Mouse (Mus musculus): Measurements from ENCODE around the gene Gm43517.
A peak's percentile ranks its signal among the peaks of the same experiment; 100 is the strongest.

The Gm43517 gene

DNA sequence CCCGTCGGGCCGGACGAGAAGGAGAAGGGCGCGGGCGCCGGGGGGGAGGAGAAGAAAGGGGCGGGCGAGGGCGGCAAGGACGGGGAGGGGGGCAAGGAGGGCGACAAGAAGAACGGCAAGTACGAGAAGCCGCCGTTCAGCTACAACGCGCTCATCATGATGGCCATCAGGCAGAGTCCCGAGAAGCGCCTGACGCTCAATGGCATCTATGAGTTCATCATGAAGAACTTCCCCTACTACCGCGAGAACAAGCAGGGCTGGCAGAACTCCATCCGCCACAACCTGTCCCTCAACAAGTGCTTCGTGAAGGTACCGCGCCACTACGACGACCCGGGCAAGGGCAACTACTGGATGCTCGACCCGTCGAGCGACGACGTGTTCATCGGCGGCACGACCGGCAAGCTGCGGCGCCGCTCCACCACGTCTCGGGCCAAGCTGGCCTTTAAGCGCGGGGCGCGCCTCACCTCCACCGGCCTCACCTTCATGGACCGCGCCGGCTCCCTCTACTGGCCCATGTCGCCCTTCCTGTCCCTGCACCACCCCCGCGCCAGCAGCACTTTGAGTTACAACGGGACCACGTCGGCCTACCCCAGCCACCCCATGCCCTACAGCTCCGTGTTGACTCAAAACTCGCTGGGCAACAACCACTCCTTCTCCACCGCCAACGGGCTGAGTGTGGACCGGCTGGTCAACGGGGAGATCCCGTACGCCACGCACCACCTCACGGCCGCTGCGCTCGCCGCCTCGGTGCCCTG lies at the start of gene Gm43517:
Gene Gm43517 (plus strand): TSS at position 299 of the 755 bp plus-strand sequence.
- peak in 1 of 2 experiments; percentile 14 for DNase-seq

DNA sequence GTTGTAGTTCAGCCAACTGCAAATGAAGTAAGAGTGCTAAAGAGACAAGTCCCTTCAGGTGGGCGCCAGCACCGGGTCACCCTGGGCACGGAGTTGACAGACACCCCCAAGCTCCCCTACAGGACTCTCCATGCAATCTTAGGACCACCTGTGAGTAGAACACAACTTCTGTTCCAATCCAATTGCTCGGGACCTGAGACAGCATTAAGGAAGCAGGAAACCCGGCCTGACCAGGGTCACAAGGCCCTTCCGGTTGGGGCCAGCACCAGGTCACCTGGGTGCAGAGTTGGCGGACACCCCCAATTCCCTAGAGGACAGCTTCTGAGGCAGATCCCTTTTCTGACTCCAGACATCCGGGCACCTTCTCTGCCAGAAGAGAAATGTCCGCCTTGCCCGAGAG lies 35.3 kb upstream of the Gm43517 start:
- DNase-seq, result no peak

DNA sequence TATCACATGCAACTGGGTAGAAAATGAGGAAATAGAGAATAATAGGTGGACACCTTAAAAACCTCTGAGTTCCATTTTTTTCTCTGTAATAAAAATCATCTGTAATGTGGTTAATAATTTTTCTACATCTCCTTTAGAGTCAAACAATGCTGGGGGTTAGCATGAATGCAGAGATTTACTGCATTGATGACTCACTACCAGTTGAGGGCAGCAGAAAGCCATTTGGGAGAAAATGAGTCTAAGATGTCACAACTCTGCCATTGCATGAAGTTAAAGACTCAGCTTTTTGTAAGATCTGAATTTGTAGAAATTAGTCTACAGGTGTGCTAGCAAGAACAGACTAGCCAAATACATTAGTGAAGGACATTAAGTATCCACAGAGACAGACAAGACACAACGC lies 16.0 kb upstream of the Gm43517 start:
- DNase-seq, result no peak

DNA sequence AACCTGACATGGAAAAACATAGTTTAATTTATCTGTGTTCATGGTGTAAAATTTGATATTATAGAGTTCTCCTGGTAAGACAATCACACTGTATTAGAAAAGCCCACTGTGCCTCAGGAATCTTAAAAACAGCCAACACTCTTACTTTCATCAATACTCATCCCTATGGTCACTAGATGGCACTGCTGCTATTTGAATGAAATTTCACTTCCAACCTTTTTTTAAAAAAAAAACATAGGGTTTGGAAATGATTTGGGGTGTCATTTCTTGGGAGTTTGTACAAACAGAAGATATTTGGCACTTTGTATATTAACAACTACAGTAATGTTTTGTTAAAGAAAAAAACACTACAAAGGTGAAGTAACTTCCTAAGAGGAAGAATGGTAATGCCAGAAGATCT lies 12.8 kb upstream of the Gm43517 start:
- no peak for DNase-seq

DNA sequence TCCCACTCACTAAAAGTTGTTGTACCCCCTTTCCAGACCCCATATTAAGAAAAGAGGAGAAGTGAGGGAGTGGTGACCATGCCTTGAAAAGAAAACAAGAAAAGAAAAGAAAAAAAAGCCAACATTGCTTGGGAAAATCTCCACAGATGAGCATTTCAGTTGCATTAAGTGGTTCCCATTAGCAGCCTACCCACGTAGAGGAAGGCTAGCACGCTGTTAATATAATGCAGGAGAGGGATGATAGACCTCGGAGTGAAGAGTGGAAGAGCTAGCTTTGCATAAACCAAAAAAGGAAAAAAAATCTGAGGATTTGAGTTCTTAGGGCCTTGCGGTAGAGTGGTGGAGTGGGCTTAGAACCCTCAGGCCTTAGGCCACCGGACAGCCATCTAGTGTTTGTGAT lies 11.8 kb upstream of the Gm43517 start:
- DNase-seq, result no peak

- no peak for DNase-seq
These were observed 11.0 kb upstream of the Gm43517 start for GRCm38 (mm10) chr12:49373821-49374605.

- no peak for DNase-seq
These were observed 10.4 kb upstream of the Gm43517 start for GRCm38 (mm10) chr12:49374606-49374995.

DNA sequence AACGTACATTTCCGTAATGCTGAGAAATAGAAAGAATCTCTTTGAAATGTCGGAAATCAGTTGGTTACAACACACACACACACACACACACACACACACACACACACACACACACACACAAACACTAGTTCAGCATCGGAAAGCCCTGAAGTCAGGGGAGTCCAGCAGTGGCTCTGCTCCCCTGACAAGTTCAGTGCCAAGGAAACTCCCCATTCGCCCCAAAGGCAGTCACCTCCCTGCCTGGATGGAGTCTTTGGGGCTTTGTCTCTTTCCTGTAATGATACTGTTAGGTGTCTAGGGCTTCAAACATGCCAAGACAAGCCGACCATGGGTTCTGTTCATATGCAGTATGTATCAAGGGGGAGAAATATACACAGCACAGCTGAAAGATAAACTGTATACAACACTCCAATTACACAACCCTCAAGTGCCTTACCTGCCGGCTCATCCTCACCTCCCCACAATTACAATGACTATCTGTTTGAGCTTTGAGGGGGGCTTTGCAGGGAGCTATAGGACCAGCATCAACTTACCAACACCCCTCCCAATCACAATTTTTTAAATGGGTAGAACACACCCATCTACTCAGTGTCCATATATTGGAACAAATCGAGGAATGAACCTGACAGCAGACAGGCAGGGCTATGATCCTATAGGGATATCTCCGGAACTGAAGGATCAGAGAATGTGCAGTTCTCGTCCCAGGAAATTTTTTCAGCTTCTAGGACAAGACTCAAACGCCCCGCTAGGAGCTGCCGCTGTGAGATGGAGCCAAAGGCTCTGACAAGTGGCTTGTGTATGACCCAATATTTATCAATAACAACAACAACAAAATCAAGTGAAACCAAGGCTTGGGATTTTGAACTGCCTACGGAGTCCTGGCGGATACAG lies 9.3 kb upstream of the Gm43517 start:
- DNase-seq, result no peak

GRCm38 (mm10) chr12:49376318-49376992 lies 8.5 kb upstream of the Gm43517 start:
- DNase-seq, result no peak

DNA sequence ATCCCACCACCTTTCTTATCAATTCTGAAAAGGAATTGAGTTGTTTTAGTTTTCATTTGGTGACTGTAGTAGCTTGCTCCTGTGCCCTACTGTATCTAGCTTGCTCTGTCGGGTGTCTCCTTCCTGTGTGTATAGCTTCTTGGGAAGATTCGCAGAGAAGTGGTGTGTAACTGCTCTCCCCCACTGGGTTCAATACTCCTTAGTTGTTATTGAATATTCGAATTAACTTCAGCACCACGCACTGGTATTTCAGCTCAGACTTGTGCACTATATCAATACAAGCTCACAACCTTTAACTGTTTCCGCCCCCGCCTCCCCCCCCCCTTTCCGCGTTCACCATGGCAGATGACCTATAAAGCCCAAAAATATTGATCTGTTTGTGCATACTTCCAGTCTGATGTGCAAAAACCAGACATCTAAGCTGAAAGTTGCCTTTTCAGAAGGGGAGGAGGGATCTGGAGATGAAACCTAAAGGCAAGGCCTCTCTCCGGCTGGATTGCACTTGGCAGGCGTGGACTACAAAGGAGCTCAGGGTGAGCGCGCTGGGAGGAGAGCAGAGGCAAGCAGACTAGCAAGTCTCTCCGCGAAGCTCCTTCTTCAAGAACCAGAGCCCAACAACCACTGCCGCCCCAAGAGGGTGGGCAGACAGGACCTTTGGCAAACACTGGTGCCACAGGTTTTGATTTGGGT lies 7.5 kb upstream of the Gm43517 start:
- no peak for DNase-seq

- DNase-seq, result no peak
These were observed 6.1 kb upstream of the Gm43517 start for GRCm38 (mm10) chr12:49378920-49379319.

GRCm38 (mm10) chr12:49379446-49379845 lies 5.5 kb upstream of the Gm43517 start:
- no peak for DNase-seq

GRCm38 (mm10) chr12:49380442-49380841 lies 4.5 kb upstream of the Gm43517 start:
- DNase-seq, result no peak

GRCm38 (mm10) chr12:49381031-49381525 lies 3.9 kb upstream of the Gm43517 start:
- DNase-seq, result no peak

- no peak for DNase-seq
These were observed 3.1 kb upstream of the Gm43517 start for GRCm38 (mm10) chr12:49381721-49382365.

DNA sequence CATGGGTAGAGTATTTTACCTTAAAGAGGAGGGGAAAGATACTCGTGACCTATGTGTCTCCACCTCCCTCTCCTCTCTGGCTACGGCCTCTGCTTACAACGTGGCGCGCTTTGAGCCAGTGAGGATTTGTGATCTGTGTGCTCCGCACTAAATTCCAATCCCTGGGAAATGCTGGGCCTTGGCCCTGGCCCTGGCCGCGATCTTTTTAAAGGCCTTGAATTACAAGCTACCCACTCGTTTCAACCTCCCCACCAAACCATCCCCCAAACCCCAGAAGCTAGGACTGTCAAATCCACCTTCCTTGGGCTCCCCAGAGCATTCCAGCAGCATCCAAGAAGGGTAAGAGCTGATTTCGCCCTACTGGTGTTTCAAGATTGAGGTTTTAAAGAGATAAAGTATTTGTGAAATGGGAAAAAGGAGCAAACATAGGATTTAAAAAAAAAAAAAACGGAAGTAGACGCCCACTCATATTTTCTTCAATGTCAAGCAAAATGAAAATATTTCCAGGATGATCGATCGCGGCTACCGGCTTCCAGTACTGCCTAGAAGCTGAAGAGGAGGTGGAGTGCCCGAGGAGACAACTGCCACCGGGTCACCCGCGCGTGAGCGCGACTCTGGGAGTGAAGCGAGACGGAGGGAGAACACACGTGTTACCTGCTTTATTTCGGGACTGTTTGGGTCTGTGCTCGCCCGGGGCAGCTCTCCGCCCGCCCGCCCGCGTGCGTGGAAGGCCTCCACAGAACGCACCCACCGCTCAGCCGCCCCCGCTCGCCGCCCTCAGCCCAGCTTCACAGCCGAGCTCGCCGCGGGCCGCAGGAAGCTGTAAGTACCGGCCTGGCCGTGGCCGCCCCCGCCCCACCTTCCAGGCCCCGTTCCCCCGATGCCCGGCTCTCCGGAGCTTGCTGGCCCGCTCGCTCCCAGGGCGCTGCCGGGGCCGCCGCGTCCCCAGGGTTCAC lies 2.1 kb upstream of the Gm43517 start, which contains the start of gene Foxg1:
Gene Foxg1 (plus strand): TSS at position 96 of the 956 bp plus-strand sequence.
- no peak for DNase-seq

DNA sequence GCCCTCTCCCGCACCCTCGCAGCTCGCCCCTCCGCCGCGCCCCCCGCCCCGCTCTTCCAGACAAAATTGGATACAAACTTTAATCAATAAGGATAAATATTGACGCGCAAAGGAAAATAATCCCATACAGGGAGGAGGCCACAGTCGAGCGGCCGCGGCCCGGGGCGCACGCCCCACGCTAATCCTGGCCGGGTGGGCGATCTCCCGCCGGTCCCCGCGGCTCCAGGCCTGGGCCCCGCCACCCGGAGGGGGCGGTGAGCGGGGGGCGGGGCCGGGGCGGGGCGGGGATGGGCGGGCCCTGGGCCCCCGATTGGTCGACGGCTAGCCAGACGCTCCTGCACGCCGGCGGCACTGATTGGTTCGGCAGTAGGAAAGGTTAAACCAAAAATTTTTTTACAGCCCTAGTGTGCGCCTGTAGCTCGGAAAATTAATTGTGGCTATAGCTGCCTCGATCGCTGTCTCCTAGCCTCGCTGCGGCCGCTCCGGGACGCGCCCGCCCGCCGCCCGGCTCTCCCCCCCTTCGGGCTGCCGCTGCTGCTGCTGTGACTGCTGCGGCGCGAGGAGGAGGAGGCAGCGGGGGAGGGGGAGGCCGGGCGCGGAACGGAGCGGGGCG lies 1.3 kb upstream of the Gm43517 start:
- no peak for DNase-seq

DNA sequence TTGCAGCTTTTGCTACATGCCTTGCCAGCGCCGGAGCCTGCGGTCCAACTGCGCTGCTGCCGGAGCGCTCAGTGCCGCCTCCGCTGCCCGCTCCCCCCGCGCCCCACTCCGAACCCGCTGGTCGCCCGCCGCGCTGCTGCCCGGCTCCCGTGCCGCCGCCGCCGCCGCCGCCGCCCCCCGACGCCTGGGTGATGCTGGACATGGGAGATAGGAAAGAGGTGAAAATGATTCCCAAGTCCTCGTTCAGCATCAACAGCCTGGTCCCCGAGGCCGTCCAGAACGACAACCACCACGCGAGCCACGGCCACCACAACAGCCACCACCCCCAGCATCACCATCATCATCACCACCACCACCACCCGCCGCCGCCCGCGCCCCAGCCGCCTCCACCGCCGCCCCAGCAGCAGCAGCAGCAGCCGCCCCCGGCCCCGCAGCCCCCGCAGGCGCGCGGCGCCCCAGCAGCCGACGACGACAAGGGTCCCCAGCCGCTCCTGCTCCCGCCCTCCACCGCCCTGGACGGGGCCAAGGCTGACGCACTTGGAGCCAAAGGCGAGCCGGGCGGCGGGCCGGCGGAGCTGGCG lies 589 bp upstream of the Gm43517 start:
- no peak for DNase-seq

GRCm38 (mm10) chr12:49385631-49385990 lies 637 bp downstream of the Gm43517 start:
- no peak for DNase-seq
